Mouse (Mus musculus) central nervous system, embryonic 14 days (tissue): ENCODE results near the gene Rbp3. TPM values are rescaled to one million over a fixed set of nuclear protein-coding genes. Genes with fewer than 3 reads are reported as not detected.

Experiments used
- polyA plus RNA-seq: library from polyadenylated mRNA; depleted of rRNA; stranded (reverse); fragments of >200 nt; gene quantifications from 2 replicates; pipeline ENCODE4 v1.2.3, GENCODE M21; 2012; rRNA removed

The Rbp3 gene
- polyA plus RNA-seq = not detected in 2 replicates

DNA sequence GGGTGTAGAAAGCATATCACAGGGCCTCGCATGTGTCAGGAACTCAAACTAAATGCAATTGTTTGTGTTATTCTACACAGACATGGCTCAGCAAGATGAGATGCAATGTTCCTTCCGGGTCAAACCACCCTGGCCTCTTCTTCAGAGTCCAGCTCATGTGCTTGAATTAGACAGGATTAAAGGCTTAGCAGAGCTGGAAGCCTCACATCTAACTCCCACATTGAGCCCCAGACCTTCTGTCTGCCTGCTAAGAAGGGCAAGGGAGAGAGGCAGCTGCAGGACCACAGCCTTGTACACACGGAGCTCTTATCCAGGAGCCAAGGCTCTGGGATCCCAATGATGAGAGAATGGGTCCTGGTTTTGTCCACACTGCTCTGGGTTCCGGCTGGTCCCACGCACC lies at the start of gene Rbp3:
TSS of gene Rbp3 (plus strand) at position 243 of the 400 bp plus-strand sequence.

DNA sequence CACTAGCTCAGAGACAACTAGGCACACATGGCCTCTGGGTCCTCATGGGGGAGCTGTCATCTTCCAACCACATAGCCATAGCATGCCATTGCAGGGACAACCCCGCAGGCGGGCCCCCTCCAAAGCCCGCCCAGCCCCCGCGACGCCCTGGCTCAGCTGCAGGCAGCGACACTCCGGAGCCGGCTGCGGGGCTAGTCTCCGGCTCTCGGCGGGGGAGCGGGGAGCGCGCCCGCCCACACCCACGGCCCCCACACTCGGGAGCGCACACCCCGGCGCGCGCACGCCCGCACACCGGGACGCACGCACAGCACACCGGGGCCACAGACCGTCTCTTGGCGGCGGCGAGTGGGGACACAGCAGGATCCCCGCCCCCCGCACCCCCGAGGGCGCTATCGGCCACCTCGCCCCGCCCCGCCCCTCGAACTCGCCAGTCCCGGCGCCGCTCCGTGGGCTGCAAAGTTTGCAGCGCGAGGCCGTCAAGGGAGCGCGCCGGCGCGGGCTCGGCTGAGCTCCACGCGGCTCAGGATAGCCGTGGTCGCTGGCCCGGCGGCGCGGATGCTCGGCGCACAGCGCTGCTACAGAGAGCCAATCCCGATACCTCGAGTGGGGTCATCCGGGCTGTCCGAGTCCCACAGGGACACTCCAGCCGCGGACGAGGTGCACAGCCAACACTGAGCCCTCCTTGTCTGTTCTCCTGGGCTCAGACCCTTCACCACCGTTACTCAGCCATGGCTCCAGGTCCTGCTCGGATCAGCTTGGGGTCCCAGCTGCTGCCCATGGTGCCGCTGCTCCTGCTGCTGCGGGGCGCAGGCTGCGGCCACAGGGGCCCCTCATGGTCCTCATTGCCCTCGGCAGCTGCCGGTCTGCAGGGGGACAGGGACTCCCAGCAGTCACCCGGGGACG lies 30.4 kb upstream of the Rbp3 start, which contains the start of gene Gdf10:
TSS of gene Gdf10 (plus strand) at position 420 of the 903 bp plus-strand sequence.

DNA sequence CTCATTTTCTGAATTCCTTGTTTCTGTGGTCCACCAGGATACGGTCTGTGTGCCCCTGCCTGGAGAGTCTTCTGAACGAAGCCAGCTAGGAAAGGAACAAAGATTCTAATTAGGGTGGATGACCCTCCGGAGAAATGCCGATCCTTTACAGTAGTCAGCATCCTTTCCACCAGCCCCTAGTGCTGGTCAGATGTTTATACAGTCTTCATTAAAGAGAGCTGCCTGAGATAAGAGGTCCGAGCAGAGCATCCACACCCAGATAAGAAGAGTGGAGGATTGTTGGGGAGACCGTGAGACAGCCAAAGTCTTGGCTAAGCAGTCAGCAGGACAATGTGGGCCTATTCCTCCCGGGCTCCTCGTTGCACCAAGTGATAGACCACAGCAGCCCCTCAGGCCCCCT lies 13.1 kb upstream of the Rbp3 start, which contains the start of gene Gdf2:
TSS of gene Gdf2 (plus strand) at position 301 of the 400 bp plus-strand sequence.

DNA sequence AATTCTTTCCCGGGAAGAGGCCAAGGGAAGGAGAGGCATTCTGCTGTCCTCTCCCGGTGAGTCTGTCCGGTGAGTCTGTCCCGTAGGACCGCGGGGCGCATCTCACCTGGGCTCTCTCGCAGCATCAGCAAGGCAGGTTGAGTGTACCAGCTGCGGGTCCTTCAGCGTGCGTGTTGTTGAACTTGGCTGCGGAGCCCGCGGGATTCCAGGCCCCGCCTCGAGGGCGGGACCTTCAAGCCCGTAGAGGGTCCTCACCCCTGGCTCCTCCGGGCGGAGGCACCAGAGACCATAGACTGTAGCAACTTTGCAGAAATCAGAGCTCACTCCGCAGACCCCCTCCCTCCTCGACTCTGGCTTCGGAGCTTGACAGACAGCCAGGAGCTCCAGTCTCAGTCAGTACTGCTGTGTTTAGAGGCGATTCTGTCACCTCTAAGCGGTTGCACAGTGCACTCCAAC lies 24.8 kb downstream of the Rbp3 start, which contains the start of gene Zfp488:
TSS of gene Zfp488 (minus strand) at position 161 of the 456 bp plus-strand sequence.

Other genes with a start within 250 kb of the Rbp3 start
- 4.6 and 16.3 TPM in 2 replicates for gene Gdf10, start 30.4 kb upstream of the Rbp3 start, polyA plus RNA-seq
- not detected in 2 replicates for gene Gdf2, start 13.0 kb upstream of the Rbp3 start, polyA plus RNA-seq
- 0.53 and 0.86 TPM in 2 replicates for gene Zfp488, start 24.8 kb downstream of the Rbp3 start, polyA plus RNA-seq
- not detected in 2 replicates for gene Gm30083, start 61.2 kb downstream of the Rbp3 start, polyA plus RNA-seq
- not detected in 2 replicates for gene Gm5460, start 62.8 kb downstream of the Rbp3 start, polyA plus RNA-seq
- not detected in 2 replicates for gene Antxrl, start 98.7 kb downstream of the Rbp3 start, polyA plus RNA-seq
- 0.07 and 2.8 TPM in 2 replicates for gene Anxa8, start 132.0 kb downstream of the Rbp3 start, polyA plus RNA-seq
- not detected in 2 replicates for gene A630023A22Rik, start 148.8 kb downstream of the Rbp3 start, polyA plus RNA-seq
- 0.04 and 0.09 TPM in 2 replicates for gene Npy4r, start 198.5 kb downstream of the Rbp3 start, polyA plus RNA-seq
- gene Gprin2, start 247.7 kb downstream of the Rbp3 start, polyA plus RNA-seq = 6.8 TPM in 2 replicates